Mouse (Mus musculus): Measurements from ENCODE around the gene 2700097O09Rik.
A peak's percentile ranks its signal among the peaks of the same experiment; 100 is the strongest.
"Not testable (repeated sequence)": the region's sequence is repeated elsewhere in the genome, so short reads cannot be mapped to it uniquely, and the experiment has no call there.

The 2700097O09Rik gene

DNA sequence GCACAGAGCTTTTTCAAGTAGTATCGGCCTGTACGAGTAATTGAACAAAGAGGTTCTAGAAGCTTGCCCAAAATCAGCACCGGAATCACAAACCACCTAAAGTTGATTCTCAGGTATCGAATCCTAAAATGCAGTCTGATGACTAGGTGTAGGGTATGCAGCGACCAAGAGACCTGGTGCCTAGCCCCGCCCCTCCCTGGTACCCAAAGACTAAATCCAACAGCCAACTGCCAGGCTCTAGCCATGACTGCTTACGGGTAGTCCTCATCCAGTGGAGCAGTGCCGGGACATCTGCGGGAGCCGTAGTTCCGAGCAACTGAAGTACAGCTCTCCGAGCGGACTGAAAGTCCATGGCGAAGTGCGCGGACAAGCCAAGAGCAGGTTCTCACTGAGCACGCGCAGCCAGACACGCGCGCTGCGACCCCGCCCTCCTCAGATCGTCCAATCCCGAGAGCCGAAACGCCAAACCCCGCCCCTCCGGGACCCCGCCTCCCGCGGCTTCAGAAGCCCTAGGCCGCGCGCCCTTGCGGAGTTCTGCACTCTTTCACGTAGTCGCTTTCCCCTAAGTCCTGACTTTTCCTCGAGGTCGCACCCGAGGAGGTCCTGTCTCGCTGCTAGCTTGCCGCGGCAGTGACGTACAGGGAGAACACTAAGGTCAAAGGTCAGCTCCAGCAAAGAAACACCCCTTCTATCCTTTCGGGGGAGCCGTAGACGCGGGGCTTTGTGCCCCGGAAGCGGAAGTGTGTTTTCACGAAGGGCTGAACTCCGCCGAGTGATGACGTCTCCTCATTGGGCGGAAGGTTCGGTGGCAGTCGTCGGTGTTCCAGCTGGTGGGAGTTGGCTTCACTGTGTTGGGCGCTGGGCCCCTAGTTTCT lies at the start of gene 2700097O09Rik, which contains the start of gene Srp54a:
2700097O09Rik (minus strand) TSS at position 385 of the 875 bp plus-strand sequence.
Srp54a (plus strand) TSS at position 537 of the 875 bp plus-strand sequence.
- DNase-seq (ENCODE audit: low spot score in 2 of 2), result peak; percentile 93 to 94

DNA sequence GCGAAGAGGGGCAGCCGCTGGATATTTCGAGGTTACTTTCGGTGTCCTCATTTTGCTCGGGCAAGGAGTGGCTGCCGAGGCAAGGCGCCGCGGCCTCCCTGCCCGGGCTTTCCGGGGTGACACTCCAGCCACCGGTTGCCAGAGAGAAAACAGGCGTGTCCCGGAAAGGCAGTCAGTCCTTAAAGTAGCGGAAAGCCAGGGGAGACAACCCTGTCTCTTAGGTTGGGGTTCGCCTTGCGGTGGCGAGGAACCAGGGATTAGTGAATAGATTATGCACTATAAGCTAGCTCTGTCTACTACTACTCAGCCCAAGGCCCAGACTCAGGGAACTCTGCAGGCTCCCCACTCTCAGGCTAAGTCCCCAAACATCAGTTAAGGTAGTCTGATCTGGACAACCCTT lies 44.8 kb upstream of the 2700097O09Rik start:
- not testable (repeated sequence) for DNase-seq (ENCODE audit: low spot score in 2 of 2)

DNA sequence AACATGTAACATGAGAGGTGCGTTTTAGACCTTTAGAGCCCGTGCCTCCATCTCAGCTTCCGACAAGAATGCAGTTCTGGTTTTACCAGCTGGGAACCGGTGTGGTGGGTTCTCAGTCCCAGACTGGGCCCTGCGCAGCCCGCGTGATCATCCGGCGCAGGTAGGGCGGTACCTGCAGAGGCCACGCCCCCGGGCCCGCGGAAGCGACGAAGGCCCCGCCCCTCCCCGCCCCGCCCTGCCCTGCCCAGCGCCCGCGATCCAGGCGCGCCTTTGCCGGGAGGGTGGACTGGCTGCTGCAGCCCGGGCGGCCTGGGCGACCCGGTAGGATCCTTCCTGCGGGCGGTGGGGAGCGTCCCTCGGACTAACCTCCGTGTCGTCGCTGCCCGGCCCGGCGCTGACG lies 44.3 kb upstream of the 2700097O09Rik start, which contains the start of gene Fam177a:
Fam177a (plus strand) TSS at position 228 of the 400 bp plus-strand sequence.
- not testable (repeated sequence) for DNase-seq (ENCODE audit: low spot score in 2 of 2)

DNA sequence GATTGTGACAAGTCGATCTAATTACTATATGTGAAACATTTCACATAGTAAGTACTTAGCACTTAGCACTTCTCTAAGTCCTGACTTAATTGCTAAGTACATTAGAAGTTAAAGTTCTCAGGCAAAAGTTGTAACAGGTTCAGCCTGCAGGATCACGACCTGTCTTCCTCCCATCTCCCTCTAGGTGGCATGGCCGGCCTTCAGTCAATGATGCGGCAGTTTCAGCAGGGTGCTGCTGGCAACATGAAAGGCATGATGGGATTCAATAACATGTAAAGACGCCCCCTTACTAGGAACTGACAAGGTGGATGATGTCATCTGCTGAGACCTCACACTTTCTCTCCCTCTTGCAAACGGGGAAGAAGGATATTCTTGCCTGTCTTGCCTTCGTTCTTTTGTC lies 32.7 kb upstream of the 2700097O09Rik start:
- DNase-seq (ENCODE audit: low spot score in 2 of 2), result not testable (repeated sequence)

DNA sequence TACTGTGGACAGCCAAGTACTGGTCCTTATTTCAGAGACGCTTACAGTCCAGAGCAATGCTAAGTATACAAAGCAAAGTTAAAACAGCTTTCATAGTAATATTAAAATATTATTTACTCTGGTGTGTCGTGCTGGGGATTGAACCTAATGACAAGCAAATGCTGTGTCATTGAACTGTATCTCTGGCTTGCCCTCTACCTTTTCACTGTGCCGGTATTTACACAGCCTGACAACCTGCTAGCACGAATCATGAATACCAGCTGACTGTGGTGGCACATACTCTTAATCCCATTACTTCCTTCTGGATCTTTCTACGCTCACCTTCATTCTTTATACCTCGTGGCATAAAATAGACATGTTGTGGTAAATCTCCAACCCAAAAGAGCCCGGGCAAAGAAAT lies 12.2 kb upstream of the 2700097O09Rik start:
- DNase-seq (ENCODE audit: low spot score in 2 of 2), result not testable (repeated sequence)

DNA sequence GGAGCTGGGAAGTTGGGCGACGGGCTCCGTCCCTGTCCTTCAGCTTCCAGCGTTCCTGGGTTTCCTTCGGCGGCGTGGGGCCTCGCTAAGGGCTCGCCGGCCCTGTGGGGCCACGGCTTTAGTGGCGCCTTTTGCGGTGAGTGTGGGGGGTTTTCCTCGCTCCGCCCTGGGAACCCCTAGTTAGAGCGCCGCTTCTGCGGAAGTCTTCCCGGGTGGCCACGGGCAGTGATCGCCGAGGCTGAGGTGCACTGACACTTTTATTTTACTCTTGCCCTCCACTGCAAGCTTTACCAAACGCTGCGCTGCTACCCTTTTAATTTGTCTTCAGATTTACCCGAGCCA lies 662 bp upstream of the 2700097O09Rik start:
- not testable (repeated sequence) for DNase-seq (ENCODE audit: low spot score in 2 of 2)

DNA sequence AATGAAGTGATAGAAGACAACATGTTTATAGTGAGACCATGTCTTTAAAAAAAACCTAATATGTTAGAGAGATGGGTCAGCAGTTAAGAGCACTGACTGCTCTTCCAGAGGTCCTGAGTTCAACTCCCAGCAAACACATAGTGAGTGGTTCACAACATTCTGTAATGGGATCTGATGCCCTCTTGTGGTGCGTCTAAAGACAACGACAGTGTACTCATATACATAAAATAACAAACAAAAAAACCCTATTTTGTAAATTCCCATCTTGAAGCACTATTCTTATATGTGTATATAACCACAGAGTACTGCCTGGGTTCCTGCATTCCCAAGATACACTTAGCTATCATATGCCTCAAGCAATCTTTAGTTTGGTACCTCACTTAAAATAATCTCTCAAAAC lies 1.2 kb downstream of the 2700097O09Rik start:
- not testable (repeated sequence) for DNase-seq (ENCODE audit: low spot score in 2 of 2)

DNA sequence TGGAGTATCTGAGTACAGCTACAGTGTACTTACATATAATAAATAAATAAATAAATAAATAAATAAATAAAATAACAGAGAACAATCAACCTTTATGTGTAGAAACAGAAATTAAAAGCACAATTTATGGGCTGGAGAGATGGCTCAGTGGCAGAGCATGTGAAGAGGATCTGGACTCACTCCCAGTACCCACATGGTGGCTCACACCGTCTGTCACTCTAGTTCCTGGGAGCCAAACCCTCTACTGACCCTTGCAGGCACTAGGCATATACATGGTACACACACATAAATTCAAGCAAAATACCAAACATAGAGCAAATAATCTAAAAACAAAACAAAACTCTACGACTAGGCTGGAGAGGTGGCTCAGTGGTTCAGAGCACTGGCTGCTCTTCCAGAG lies 4.6 kb downstream of the 2700097O09Rik start:
- no peak for DNase-seq (ENCODE audit: low spot score in 2 of 2)

DNA sequence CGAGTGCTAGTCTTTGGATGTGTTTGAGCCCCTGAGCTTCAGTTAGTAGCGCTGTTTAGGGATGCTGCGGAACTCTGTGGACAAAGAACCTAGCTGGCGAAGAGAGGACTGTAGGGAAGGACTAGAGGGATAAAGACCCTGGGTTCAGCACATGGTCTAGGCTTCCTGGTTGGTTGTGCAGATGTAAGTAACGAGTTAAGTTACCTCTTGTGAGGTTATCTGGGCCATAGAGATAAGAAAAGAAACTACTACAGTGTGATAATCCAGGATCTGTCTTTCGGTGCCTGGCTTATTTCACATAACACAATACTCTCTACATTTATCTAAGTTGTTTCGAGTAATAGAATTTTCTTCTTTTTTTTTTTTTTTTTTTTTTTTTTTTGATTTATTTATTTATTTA lies 6.2 kb downstream of the 2700097O09Rik start:
- DNase-seq (ENCODE audit: low spot score in 2 of 2), result no peak

DNA sequence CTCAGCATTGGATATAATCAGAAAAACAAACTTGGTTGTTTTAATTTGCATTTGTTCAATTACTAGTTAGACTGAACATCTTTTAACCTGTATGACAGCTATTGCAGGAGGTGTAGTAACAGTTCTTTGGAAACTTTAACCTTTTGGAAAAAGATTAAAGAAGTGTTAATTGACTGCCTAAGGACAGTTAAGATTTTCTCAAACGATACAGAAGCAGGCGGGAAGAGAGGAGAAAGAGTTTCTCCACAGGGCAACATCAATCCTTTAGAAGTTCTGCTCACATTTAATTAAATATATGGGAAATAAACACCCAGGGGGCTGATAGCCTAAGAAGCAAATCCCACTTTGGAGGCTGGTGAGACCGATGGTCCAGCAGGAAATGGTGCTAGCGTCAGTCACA lies 7.4 kb downstream of the 2700097O09Rik start:
- no peak for DNase-seq (ENCODE audit: low spot score in 2 of 2)

DNA sequence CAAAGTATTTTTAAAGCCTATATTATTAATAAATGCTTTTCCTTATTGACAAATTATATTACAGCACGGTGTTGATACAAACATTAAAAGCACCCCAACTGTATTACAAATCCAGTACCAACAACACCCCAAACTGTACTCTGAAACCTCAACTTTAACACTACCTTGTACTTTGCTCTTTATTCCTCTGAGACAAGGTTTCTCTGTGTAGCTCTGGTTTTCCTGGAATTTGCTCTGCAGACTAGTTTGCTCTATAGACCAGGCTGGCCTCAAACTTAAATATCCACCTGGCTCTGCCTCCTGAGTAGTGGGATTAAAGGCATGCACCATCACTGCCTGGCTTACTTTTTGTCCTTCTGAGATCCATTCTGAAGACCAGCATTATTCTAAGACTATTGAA lies 17.8 kb downstream of the 2700097O09Rik start:
- no peak for DNase-seq (ENCODE audit: low spot score in 2 of 2)

DNA sequence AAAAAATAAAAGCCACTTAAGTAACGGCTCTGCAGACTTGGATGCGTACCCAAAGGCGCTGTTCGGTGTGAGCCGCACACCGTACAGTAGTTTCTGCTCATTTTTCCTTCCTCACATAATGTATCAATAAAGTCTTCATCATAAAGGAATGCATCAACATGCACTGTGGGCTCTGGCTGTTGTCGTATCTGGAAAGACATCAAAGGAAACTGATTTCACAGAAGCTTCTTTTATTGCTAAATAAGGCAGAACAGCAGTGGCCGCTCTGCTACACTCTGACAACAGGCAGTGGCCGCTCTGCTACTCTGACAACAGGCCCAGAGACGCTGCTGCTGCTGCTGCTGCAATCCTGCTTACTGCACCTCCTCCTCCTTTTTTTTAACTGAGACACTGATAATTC lies 18.9 kb downstream of the 2700097O09Rik start:
- DNase-seq (ENCODE audit: low spot score in 2 of 2), result no peak

DNA sequence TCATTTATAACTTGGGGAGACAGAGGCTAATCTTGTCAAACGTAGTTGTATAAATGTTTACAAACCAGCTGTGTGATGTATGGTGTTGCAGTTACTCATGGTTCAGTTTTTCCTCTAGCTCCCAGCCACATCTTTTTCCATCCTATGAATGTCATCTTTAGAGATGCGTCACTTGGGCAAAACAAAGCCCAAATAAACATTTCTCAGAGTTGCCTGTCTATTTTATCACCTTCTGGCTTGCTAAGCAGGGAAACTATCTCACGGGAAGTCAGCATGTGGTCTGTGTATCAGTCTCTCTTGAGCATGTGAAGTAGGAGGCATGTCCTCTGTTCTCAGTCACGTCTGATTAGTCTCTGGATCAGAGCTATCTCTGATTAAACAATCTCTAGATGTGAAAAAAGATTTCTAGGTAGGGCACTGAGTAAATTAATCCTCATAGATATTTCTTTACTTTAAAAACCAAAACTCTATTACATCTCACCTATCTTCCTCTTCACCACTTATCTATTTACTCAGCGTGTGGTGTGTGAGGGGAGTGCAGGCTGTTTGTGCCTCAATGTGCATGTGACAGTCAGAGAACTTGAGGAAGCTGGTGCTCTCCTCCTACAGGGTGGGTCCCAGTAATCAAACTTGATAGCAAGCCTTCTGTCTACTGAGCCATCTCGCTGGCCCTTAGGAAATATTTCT lies 19.6 kb downstream of the 2700097O09Rik start:
- no peak for DNase-seq (ENCODE audit: low spot score in 2 of 2)

DNA sequence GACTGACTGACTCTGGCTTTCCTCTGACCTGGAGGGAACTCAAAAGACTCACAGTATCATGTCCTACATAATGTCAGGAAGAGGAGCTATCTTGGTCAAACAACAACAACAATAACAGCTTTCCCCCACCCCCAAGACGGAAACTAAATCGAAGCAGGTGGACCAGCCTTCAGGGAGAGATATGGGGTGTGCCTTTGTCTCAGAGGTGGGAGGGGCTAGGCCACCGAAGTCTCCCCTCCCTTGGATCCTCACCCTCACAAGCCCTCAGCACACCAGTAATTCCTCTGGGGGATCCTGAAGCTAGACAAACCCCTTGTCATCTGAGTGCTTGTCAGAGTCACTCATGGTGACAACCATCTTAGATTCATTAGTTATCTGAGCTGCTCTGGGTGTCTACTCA lies 20.1 kb downstream of the 2700097O09Rik start:
- DNase-seq (ENCODE audit: low spot score in 2 of 2), result peak in 1 of 2 experiments; percentile 6

DNA sequence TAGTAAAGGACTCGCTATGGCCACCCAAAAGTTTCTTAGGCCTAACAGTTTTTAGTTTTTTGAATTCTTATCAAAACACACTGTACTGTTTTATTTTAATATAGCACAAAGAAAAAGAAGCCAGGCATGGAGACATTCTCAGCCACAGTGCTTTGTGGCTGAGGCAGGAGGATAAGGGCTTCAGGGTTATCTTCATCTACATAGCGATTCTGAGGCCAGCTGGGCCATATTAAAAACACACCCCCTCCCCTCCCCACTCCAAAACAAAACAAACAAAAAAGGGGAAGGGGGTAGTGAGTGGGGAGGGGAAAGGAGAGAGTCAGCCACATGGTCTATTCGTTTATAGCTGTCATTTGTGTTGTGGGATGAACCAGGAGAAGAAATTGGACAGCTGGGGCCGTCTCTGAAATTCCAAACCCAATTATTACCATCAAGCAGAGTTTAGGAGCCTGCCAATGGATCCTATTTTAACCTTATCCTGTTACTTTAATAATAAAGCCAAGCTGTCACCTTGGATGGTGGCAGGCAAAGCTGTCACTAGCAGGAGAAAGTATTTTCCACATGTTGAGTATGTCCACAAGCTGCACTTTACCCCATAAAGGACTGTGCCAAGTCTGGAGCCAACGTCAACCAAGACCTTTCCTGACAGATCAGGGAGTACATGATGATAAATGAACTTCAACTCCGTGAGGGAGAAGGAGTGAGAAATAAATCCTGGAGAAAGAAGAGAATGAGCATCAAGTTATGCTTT lies 20.9 kb downstream of the 2700097O09Rik start:
- DNase-seq (ENCODE audit: low spot score in 2 of 2), result no peak

DNA sequence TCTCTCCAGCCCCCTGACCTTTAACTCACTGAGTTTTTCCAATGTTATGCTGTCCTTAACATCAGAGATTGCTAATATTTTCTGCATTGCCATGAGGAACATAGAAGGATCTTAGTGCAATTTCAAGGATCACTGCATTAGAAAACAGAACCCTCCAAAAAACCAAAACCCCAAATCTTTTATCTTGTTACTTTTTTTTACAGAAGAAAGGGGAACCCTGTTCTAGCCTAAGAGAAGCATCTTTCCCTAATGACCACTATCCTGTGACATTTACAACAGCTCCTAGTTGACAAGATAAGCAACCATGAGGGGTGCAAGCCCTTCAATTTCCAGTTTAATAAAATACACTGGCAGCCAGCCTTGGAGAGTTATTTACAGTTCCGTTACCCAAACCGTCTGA lies 23.2 kb downstream of the 2700097O09Rik start:
- no peak for DNase-seq (ENCODE audit: low spot score in 2 of 2)

DNA sequence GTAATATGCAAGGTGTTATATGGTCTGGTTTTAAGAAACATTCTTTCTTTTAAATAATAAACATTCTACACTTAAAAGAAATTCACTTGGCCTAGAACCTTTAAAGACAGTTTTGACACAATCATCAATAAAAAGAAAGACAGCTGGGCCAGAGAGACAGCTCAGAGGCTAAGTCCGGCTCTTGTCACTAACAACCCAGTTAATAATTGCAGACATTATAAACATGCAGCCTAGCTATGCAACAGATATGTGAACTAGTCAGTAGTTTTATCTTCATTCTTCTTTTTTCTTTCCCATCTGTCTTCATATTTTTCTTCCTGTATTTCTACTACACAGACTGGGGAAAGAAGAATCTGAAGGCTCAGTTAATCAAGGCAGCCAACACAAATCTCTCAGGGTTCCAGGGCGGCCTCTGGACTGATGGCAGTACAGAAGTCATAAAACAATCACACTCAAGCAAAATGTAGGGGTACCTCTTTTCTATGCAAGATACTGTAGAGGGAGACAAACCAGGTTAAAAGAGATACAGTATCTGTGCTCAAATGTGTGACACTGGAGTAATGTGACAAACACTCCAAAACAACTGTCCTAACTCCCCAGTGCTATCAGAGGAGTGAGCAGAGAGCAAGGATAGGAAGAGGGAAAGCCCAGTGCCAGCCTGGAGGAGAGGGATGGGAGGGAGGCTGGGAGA lies 25.2 kb downstream of the 2700097O09Rik start:
- no peak for DNase-seq (ENCODE audit: low spot score in 2 of 2)

DNA sequence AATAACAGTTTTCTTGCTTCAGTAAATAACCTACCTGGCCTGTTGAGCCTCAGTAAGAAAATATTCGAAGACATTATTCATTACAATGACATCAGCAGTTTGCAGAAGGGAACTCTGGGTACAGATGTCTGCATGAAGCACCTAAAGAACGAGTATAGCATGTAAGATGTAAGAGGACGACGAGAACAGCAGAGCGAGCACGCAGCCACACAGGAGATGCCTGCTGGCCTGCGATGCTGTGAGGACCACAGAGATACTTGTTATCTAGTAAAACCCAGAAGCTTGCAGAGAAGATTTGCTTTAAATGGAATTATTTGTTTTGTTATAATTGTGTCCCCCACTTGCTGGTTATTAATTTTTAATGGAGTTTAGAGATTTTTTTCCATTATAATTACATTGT lies 26.6 kb downstream of the 2700097O09Rik start:
- peak in 1 of 2 experiments; percentile 8 for DNase-seq (ENCODE audit: low spot score in 2 of 2)

DNA sequence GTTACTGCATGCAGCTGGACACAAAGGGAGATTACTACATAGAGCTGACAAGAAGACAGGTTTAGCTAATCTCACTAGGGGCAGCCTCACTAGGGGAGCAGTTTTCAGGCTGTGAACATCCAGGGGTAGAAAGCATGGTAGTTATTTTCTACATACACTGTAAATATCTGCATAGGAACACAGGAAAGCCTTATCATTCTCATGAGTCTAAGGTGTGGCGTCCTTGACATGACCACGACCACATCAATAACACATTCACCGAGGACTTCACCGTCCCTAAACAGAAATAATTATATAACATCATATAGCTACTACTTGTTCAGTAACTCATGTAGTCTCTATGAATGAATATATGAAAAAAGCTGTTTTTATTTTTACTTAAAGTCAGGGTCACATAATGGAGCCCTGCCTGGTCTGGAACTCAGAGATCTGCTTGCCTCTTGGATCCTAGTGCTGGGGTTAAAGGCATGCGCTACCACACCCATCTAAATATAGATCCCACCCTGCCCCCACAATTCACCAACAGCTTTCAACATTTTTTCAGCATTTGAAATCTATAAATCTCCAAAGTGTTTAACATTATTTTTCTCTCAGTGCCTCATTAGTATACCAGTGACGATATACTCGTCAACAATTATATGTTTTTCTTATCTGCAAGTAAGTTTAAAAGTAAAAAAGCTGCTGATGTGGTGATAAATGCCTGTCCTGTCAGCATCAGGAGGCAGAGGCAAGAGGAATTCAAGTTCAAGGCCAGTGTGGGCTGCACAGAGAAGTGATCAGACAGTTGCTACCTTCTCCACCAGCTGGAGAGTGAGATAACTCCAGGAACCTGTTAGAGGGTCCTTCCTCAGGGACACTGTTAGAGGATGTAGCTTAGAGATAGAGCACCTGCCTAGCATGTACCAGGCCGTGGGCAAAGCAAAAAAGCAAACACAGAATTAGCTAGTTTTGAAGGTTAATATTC lies 28.4 kb downstream of the 2700097O09Rik start:
- peak; percentile 34 to 61 for DNase-seq (ENCODE audit: low spot score in 2 of 2)

DNA sequence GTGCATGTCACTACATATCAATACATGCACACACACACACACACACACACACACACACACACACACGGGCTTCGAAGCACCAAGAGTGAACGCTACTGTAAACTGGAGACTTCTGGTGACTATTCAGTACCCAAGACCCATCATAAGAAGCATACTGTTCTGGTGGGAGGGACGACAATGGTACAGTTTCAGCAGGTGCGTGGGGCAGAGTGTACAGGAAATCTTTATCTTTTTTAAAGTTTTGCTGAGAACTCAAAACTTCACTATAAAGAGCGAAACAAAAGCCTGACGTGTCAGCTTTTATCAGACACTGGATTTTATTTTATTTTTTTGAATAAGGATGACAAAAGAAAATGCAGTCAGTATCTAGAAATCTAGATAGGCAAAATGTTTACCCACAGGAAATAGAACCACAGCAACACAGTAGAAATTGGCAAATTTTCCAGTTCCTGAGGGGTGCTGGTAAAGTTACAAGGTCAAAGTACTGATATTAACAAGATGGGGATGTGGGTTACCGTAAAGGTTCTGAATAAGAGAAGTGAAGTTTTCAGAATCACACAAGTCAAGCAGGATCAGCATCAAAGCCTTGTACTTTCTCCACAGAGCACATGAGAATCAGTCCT lies 30.1 kb downstream of the 2700097O09Rik start:
- DNase-seq (ENCODE audit: low spot score in 2 of 2), result no peak

All from spleen, postnatal 36 days (tissue).